Mouse (Mus musculus): ENCODE results near the gene Anxa9. TPM values are rescaled to one million over a fixed set of nuclear protein-coding genes. Genes with fewer than 3 reads are reported as not detected.

Anxa9 gene
- polyA plus RNA-seq, 1 experiment from 2014 or later: 7.1 TPM

DNA sequence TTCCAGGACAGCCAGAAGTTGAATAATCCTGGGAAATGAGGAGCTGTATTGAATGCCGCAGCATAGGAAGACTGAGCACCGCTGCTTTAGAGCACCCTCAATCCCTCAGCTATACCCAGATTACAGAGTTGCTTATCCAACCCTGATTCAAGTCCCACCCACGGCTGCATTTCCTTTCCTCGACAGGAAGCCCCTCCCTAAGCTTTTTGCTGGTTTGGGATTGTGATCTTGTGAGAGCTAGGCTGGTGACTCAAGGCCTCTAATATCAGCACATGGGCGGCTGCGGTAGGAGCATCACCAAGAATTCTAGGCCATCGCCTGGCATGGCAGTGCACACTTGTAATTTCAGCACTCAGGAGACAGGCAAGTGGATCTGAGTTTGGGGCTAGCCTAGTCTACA lies 20.5 kb downstream of the Anxa9 start:
- in situ Hi-C loops (cut with MboI; ENCODE audit: low pct_unique_long_range_greater_than_20kb): no loop called here
- no peak for ATAC-seq
- CTCF ChIA-PET: interaction anchor here (0.8 to 0.9 kb wide), 2 partner anchors 21 to 31 kb away, joined by 3 read pairs; partner anchors contain the start of gene Anxa9
- H3K27me3 ChIP-seq: no peaks in the 10 kb centered on the region
- POLR2A ChIA-PET: no interaction called here
- TF ChIP-seq CTCF (IDR thresholded peaks at IDR 0.05): no peak
- DNase-seq (ENCODE audit: low read depth, low spot score): no peak

DNA sequence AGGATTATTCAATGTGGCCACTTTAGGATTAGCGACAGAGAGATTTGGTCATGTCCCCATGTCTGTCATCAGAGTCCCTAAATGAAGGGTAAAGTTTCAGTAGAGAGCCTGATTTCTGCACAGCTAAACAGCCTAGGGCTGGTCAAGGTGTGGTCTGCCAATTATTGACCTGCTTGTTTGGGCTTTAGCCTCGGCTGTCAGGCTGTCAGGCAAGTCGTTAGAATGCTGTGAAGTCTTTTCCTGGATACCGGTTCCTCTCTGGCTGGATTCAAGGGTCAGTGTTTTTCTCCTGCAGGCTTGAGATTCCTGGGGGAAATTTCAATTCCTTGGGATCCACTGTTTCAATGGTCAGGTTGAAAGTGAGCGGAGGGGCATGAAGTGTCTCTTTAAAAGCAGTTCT lies 21.0 kb downstream of the Anxa9 start:
- ATAC-seq (no peak), DNase-seq (ENCODE audit: low read depth, low spot score) (no peak)
- in situ Hi-C loops (cut with MboI; ENCODE audit: low pct_unique_long_range_greater_than_20kb): no loop called here
- H3K27me3 ChIP-seq: no peaks in the 10 kb centered on the region
- TF ChIP-seq CTCF (IDR thresholded peaks at IDR 0.05): no peak
- ChIA-PET POLR2A (no interaction called here), CTCF (interaction anchor here (0.8 to 1.6 kb wide), 3 partner anchors 21 to 32 kb away, joined by 3 to 4 read pairs (median 3); partner anchors contain the start of gene Anxa9)

DNA sequence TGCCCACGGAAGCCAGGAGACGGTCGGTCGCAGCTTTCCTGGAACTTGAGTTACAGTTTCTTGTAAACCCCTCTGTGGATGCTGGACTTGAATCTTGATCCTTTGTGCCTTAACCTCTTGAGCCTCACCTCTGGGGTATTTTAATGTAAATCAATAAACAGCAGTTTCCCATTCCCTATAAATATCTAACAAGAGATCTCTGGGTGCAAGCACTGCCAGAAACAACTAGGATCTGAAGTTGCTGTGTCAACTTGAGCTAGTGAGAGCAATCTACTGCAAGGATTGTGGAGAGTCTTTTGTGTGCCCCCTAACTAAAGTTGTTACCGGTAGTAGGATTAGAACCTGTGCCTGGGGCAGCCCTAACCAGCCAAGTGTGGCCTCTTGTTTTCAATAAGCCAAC lies 21.6 kb downstream of the Anxa9 start:
- no peak for DNase-seq (ENCODE audit: low read depth, low spot score)
- POLR2A ChIA-PET: interaction anchor here (0.6 kb wide), 1 partner anchor 629 kb away, joined by 3 read pairs; no protein-coding TSS in a partner anchor
- in situ Hi-C loops (cut with MboI; ENCODE audit: low pct_unique_long_range_greater_than_20kb): no loop called here
- no peak for TF ChIP-seq CTCF (IDR thresholded peaks at IDR 0.05)
- CTCF ChIA-PET: interaction anchor here (0.8 to 1.6 kb wide), 2 partner anchors 26 to 32 kb away, joined by 3 to 4 read pairs; no protein-coding TSS in a partner anchor
- ATAC-seq: no peak
- H3K27me3 ChIP-seq: no peaks in the 10 kb centered on the region

DNA sequence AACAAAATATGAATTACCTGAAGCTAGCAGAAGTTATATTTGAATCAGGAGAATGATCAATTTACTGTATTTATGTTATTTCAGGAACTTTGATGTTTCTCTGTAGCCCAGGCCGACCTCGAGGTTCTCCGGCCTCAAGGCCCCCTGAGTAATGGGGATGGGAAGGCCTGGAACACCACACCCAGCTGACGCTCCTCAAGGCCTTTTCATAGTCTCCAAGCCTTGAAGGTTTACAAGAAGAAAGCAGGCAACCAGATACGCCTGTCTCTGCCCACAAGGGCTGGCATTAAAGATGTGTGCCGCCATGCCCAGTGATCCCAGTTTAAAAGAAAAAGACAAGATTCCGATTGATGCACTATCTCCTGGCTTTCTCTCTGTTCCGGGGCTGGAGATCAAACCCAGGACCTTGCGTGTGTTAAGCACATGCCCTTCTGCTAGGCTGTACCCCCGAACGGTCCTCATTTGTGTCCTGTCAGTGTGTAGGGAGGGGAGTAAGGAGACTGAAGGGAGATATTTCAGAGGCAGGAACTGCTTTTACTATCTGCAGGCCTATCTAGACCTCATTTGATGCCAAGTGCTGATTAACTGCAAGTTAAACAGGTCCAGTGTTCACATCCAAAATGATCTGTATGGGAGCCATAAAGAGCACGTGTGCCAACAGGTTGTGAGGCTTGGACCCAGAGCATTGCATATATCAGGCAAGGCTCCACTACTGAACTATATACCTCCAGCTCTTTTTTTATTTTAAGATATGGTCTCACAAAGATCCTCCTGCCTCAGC lies 22.3 kb downstream of the Anxa9 start:
- in situ Hi-C loops (cut with MboI; ENCODE audit: low pct_unique_long_range_greater_than_20kb): no loop called here
- ChIA-PET POLR2A (interaction anchor here (0.5 to 2.4 kb wide), 4 partner anchors 8 to 630 kb away, joined by 3 to 13 read pairs (median 4); no protein-coding TSS in a partner anchor), CTCF (interaction anchor here (0.8 to 2.9 kb wide), 5 partner anchors 9 to 73 kb away, joined by 3 to 20 read pairs (median 3); no protein-coding TSS in a partner anchor)
- TF ChIP-seq CTCF (IDR thresholded peaks at IDR 0.05): no peak
- ATAC-seq (no peak), DNase-seq (ENCODE audit: low read depth, low spot score) (no peak)
- no peaks in the 10 kb centered on the region for H3K27me3 ChIP-seq

DNA sequence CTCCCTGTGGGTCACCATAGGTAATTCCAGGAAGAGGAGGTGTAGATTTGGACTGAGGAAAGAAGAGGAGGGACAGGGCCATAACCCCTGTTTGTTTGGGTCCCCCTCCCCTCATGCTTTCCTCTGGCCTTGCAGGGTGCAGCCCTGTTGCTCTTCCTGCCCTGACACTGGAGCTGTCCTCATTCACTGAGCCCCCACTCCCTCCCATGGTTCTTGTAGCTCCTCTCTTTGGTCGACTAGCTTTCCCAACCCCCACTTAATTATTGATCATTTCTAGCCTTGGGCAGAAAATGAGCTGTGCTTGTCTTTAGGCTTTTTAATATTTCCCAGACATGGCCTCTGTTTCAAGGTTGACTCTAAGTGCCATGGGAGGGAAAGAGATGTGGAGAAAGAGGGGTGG lies 22.9 kb downstream of the Anxa9 start:
- in situ Hi-C loops (cut with MboI; ENCODE audit: low pct_unique_long_range_greater_than_20kb): no loop called here
- no peak for ATAC-seq
- ChIA-PET POLR2A (interaction anchor here (0.5 to 3.8 kb wide), 4 partner anchors 9 to 176 kb away, joined by 4 to 23 read pairs (median 8); partner anchors contain the start of gene Mllt11), CTCF (interaction anchor here (0.8 to 2.9 kb wide), 4 partner anchors 9 to 72 kb away, joined by 3 to 20 read pairs (median 4); no protein-coding TSS in a partner anchor)
- TF ChIP-seq CTCF (IDR thresholded peaks at IDR 0.05): no peak
- H3K27me3 ChIP-seq: no peaks in the 10 kb centered on the region
- DNase-seq (ENCODE audit: low read depth, low spot score): no peak

DNA sequence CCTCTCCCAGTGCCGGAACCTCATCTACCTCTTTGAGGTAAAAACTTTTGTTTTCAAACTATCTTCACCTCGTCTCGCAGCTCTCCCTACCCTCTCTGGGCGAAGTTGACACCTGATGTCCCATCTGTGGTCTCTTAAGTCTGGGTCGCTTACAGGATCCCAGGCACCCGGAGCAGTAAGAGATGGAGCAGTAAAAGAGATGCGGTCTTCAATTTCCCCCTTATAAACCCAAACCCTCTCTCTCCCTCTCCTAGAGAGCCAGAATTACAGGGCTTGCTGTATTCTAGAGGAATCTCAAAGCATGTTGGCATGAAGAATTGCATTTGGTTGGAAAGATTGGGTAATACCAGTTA lies 23.4 kb downstream of the Anxa9 start:
- DNase-seq (ENCODE audit: low read depth, low spot score): no peak
- no peak for ATAC-seq
- in situ Hi-C loops (cut with MboI; ENCODE audit: low pct_unique_long_range_greater_than_20kb): no loop called here
- CTCF ChIA-PET: interaction anchor here (1.2 to 2.9 kb wide), 4 partner anchors 8 to 29 kb away, joined by 3 to 20 read pairs (median 4); no protein-coding TSS in a partner anchor
- POLR2A ChIA-PET: interaction anchor here (1.1 to 3.8 kb wide), 5 partner anchors 11 to 53 kb away, joined by 4 to 23 read pairs (median 8); partner anchors contain the start of genes Cers2 and Mllt11
- no peaks in the 10 kb centered on the region for H3K27me3 ChIP-seq
- TF ChIP-seq CTCF (IDR thresholded peaks at IDR 0.05): no peak

DNA sequence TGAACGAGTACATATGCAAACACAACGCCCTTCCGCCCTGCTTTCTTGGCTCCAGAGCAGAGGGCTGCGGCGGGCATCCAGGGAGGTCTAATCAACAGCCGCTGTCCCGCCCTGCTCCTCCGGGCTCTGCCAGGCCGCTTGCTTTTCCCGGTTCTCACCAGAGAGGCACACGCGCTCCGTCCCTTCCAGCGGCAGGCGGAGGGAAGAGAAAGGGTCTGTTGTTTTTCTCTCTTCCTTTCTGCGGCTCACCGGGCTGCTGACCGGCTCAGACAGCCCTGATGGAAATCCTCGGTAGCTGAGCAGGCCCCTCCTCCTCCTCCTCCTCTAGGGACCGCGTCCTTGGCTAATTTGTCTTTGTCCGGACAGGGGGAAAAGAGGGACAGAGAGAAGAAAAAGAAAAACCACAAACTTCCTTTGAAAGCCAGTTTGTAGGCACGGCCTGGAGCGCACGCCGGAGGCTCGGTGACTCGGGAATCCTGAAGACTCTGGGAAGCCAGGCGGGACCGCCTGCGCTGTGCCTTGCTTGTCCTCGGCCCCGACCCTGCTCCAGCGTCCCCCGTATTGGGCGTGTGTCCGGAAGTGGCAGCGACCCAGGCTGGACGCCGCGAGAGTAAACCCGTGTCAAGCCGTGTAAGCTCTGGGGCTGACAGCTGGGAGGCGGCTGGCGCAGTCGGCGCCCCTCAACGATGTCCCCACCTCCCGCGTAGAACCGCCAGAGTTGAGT lies 23.9 kb downstream of the Anxa9 start:
- TF ChIP-seq CTCF (IDR thresholded peaks at IDR 0.05): no peak
- CTCF ChIA-PET: interaction anchor here (1.3 to 2.9 kb wide), 3 partner anchors 11 to 29 kb away, joined by 3 to 20 read pairs (median 5); no protein-coding TSS in a partner anchor
- POLR2A ChIA-PET: interaction anchor here (1.1 to 3.8 kb wide), 7 partner anchors 8 to 52 kb away, joined by 3 to 23 read pairs (median 6); partner anchors contain the start of genes Cers2 and Mllt11
- ATAC-seq (peak; percentile 81), DNase-seq (ENCODE audit: low read depth, low spot score) (peak; percentile 60)
- no peaks in the 10 kb centered on the region for H3K27me3 ChIP-seq
- in situ Hi-C loops (cut with MboI; ENCODE audit: low pct_unique_long_range_greater_than_20kb): no loop called here

DNA sequence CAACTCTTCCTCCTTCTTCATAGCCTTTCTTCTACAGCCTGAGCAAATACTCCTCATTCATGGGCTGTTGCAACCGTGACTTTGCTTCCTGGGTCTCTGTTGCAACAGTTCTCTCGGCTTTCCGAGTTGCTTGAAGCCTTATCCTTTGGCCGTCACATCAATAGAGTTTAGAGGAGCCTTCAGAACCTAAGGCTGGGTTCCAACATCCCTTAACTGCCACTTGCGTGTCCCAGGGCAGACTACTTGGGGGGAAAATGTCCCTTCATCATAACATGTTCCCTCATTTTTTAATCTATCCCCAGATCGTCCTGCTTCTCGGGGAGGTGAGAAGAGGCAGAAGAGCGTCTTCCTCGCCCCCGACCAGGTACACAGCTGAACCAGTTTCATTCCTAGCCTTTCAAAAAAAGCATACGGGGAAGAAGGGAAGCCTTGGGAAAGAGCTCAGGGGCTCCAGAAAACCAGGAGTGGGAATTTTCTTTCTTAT lies 24.6 kb downstream of the Anxa9 start:
- no peak for TF ChIP-seq CTCF (IDR thresholded peaks at IDR 0.05)

DNA sequence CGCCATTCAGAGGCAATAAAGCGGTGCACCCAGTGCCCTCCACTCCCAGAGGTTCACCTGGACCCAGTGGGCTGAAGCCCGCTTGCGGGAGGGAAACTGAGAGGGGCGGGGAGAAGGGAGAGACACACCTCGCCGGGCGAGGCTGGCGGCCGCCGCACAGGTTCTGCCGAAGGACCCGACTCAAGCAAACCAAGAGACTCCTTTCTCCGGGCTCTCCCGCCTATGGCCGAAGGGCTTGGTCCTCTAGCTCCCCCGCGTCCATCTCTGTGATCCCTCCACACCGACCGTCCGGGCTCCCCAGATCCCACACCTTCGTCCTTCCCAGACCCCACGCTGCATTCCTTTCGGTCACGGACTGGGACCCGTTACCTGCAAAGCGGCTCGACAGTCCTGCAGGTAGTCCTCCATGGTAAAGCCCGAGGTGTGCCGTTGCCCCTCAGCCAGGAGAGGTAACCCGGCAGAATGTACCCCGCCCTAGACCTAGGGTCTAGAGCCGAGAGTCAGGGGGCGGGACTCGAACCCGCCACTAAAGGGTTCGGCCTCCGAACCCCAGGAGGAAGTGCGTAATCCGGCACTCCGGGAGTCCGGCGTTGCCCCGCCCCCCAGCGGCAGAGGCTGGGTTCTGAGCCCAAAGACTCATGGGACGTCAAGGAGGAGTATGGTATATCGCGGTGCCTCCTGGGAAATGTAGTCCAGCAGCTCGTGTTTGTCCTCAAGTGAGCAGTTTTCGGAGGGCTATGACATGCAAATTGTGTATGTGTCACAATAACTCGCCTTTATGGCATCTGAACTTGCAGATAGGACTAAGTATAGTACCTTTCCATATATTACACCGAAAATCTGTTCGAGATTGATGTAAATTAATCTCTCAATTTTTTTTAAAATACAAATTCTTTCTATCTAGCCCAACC lies 25.5 kb downstream of the Anxa9 start, which contains the start of the genes Mindy1 and Prune1:
Gene Mindy1, plus strand, starts transcription at position 130 of the 911 bp plus-strand sequence.
Gene Prune1, minus strand, starts transcription at position 861 of the 911 bp plus-strand sequence.
- DNase-seq (ENCODE audit: low read depth, low spot score) (peak; percentile 95), ATAC-seq (peak; percentile 57)
- TF ChIP-seq CTCF (IDR thresholded peaks at IDR 0.05): no peak
- in situ Hi-C loops (cut with MboI; ENCODE audit: low pct_unique_long_range_greater_than_20kb): no loop called here
- no peaks in the 10 kb centered on the region for H3K27me3 ChIP-seq
- ChIA-PET POLR2A (interaction anchor here (0.6 to 3.8 kb wide), 10 partner anchors 9 to 154 kb away, joined by 3 to 23 read pairs (median 5); partner anchors contain the start of gene Mllt11), CTCF (interaction anchor here (0.6 to 0.9 kb wide), 3 partner anchors 13 to 69 kb away, joined by 3 read pairs; no protein-coding TSS in a partner anchor)

More for the DNA sequence above, 24.6 kb downstream of the Anxa9 start:
- ChIA-PET CTCF (interaction anchor here (1.3 to 2.9 kb wide), 3 partner anchors 12 to 30 kb away, joined by 3 to 20 read pairs (median 5); no protein-coding TSS in a partner anchor), POLR2A (interaction anchor here (1.1 to 3.8 kb wide), 8 partner anchors 8 to 52 kb away, joined by 3 to 23 read pairs (median 6); partner anchors contain the start of genes Cers2 and Mllt11)
- DNase-seq (ENCODE audit: low read depth, low spot score): no peak
- H3K27me3 ChIP-seq: no peaks in the 10 kb centered on the region
- ATAC-seq: peak; percentile 10
- in situ Hi-C loops (cut with MboI; ENCODE audit: low pct_unique_long_range_greater_than_20kb): no loop called here

Data from Patski (cell line).